Mouse (Mus musculus) myocyte (in vitro differentiated cells): ENCODE measurements around the gene Ulk4. TPM values are rescaled to one million over a fixed set of nuclear protein-coding genes. Genes with fewer than 3 reads are reported as not detected.
A peak's percentile ranks its signal among the peaks of the same experiment; 100 is the strongest.

Experiments
- H3K27me3 ChIP-seq: one replicate; pipeline ENCODE4 v1.6.1; 2011; ENCODE audit not compliant: control insufficient read depth, insufficient read depth, insufficient read length
- H3K36me3 ChIP-seq: one replicate; pipeline ENCODE4 v1.6.1; 2011; ENCODE audit not compliant: control insufficient read depth, insufficient read depth
- H3K4me2 ChIP-seq: one replicate; pipeline ENCODE4 v1.6.1; 2011; ENCODE audit warnings: low read depth, control low read depth
- H3K4me3 ChIP-seq: one replicate; pipeline ENCODE4 v1.5.1; 2011; ENCODE audit warnings: mild to moderate bottlenecking, control low read depth, moderate library complexity
- H3K79me2 ChIP-seq: one replicate; pipeline ENCODE4 v1.6.1; 2011; ENCODE audit not compliant: control insufficient read depth, insufficient read depth
- H3ac ChIP-seq: one replicate; pipeline ENCODE4 v1.6.1; 2011; ENCODE audit not compliant: control insufficient read depth, insufficient read length
- CEBPB ChIP-seq: IDR thresholded peaks from 2 replicates; pipeline ENCODE4 v1.6.1; 2011; ENCODE audit warnings: mild to moderate bottlenecking, moderate library complexity; ENCODE audit not compliant: poor library complexity, insufficient read depth, severe bottlenecking
- E2F4 ChIP-seq: IDR thresholded peaks from one replicate; pipeline ENCODE4 v1.6.1; 2011; ENCODE audit warnings: mild to moderate bottlenecking, control low read depth, moderate library complexity; ENCODE audit not compliant: insufficient read depth
- MAX ChIP-seq: IDR thresholded peaks from one replicate; pipeline ENCODE4 v1.6.1; 2011; ENCODE audit warnings: low read depth, mild to moderate bottlenecking, control low read depth
- MYOD1 ChIP-seq, 3 experiments: IDR thresholded peaks; one replicate each; pipeline ENCODE4 v1.6.1; 2011; ENCODE audit warnings: control low read depth in 2 of 3, low read depth in 2 of 3, mild to moderate bottlenecking in 2 of 3, moderate library complexity in 1 of 3; ENCODE audit not compliant: insufficient read length in 2 of 3, control insufficient read depth in 1 of 3
- MYOG ChIP-seq, 3 experiments: IDR thresholded peaks; one replicate each; pipeline ENCODE4 v1.6.1; 2011; ENCODE audit warnings: control low read depth in 2 of 3, low read depth in 2 of 3, mild to moderate bottlenecking in 2 of 3; ENCODE audit not compliant: insufficient read length in 2 of 3, control insufficient read depth in 1 of 3, insufficient read depth in 1 of 3
- POLR2A ChIP-seq: IDR thresholded peaks from one replicate; pipeline ENCODE4 v1.6.1; 2011; ENCODE audit warnings: low read depth, mild to moderate bottlenecking, control low read depth, moderate library complexity; ENCODE audit not compliant: insufficient read length
- POLR2AphosphoS2 ChIP-seq: IDR thresholded peaks from one replicate; pipeline ENCODE4 v1.6.1; 2011; ENCODE audit warnings: low read depth, control low read depth; ENCODE audit not compliant: insufficient read length
- REST ChIP-seq: IDR thresholded peaks from one replicate; pipeline ENCODE4 v1.6.1; 2011; ENCODE audit warnings: mild to moderate bottlenecking, control low read depth, moderate library complexity; ENCODE audit not compliant: insufficient read depth, insufficient read length
- SRF ChIP-seq: IDR thresholded peaks from one replicate; pipeline ENCODE4 v1.6.1; 2011; ENCODE audit warnings: low read depth; ENCODE audit not compliant: control insufficient read depth, insufficient read length
- TCF12 ChIP-seq: IDR thresholded peaks from one replicate; pipeline ENCODE4 v1.6.1; 2011; ENCODE audit warnings: mild to moderate bottlenecking, control low read depth; ENCODE audit not compliant: poor library complexity, insufficient read depth, severe bottlenecking
- TCF3 ChIP-seq: IDR thresholded peaks from one replicate; pipeline ENCODE4 v1.6.1; 2011; ENCODE audit warnings: low read depth, control low read depth; ENCODE audit not compliant: insufficient read length
- USF1 ChIP-seq: IDR thresholded peaks from one replicate; pipeline ENCODE4 v1.6.1; 2011; ENCODE audit warnings: low read depth, mild to moderate bottlenecking, control low read depth, moderate library complexity
- polyA plus RNA-seq: library from polyadenylated mRNA; unstranded; fragments of >200 nt; fragmentation: generic; extraction: Trizol; gene quantifications from one replicate; pipeline ENCODE4 v1.2.1, GENCODE M21; 2012; ENCODE audit warnings: missing spikeins

The Ulk4 gene
- polyA plus RNA-seq, 1 experiment = 0.85 TPM

DNA sequence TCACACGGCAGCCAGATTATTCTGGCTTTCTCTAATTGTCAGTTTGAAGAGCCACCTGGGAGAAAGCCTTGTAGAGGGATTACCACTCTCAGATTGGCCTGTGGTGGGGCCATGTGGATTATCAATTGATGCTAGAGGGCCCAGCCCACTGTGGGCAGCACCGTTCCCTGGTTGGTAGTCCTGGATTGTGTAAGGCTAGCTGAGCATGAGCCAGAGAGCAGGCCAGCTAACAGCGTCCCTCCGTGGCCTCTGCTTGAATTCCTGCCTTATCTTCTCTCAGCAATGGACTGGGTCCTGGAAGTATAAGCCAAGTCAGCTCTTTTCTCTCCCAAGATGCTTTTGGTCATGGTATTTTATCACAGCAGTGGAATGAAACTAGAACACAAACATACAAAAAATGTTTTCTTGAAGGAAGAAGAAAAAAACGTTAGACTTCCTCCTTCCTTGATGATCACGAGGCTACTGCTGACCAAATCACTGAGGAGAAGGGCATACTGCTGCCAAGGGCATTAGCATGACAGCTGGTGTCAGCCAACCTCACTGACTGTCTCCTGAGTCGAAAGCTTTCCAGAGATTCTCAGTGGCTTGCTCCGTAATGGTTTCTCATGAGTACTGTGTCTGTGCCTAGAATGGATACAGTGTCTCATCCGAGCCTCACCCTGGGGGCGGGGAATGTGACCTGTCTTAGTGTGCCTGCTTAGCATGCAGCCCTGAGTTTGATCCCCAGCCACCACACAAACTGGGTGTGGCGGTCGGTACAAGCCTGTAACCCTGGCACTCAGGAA lies 39.8 kb upstream of the Ulk4 start:
- Histone ChIP-seq H3K4me2 (peak overlapping the region; percentile 97), H3ac (no peak overlapping the region), H3K36me3 (peaks cover 7% of the 10 kb centered on the region), H3K4me3 (no peak overlapping the region), H3K27me3 (no peaks in the 10 kb centered on the region), H3K79me2 (peaks cover 63% of the 10 kb centered on the region)
- TF ChIP-seq POLR2A (peak; percentile 9), REST (no peak), MYOG (IDR thresholded peaks at IDR 0.05; ENCODE audit: control insufficient read depth in 1 of 3, insufficient read depth in 1 of 3, insufficient read length in 2 of 3, low read depth in 2 of 3) (peak; percentile 28 to 92 (median 83)), MAX (no peak), SRF (no peak), TCF12 (no peak), USF1 (peak; percentile 77), POLR2AphosphoS2 (no peak), CEBPB (no peak), MYOD1 (IDR thresholded peaks at IDR 0.05; ENCODE audit: control insufficient read depth in 1 of 3, insufficient read length in 2 of 3, low read depth in 2 of 3) (peak; percentile 15 to 87 (median 72)), E2F4 (no peak), TCF3 (no peak)

DNA sequence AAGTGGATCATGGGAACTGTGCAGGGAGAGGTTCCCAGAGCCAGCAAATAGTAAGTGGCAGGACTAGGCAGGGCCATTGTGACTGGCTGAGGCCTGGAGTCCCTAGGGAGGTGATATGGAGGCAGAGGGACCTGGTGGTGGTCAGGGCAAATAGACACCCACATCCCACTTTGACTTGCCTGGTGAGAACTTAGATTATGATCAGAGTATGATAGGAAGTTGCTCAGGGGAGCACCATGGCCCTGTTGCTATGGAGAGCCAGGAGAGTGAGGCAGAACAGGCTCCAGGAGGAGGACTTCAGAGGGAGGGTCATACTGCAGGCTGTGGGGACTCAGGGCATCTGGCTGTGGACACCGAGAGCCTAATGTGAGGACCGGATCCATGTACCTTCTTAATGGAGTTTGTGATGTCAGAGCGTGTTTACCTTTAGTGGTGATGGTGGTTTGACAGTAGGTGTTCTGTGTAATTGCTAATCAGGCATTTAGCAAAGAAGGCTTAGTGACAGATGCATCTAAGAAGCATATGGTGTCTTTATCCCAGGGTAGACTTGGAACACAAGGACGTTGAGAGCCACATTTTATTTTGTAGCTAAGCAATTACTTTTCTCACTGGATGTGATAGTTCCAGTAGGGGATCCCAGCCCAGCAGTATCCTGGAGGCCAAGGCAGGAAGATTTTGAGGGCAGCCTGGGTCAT lies 39.1 kb upstream of the Ulk4 start:
- no peak overlapping the region for H3ac ChIP-seq
- H3K79me2 ChIP-seq = peaks cover 65% of the 10 kb centered on the region

DNA sequence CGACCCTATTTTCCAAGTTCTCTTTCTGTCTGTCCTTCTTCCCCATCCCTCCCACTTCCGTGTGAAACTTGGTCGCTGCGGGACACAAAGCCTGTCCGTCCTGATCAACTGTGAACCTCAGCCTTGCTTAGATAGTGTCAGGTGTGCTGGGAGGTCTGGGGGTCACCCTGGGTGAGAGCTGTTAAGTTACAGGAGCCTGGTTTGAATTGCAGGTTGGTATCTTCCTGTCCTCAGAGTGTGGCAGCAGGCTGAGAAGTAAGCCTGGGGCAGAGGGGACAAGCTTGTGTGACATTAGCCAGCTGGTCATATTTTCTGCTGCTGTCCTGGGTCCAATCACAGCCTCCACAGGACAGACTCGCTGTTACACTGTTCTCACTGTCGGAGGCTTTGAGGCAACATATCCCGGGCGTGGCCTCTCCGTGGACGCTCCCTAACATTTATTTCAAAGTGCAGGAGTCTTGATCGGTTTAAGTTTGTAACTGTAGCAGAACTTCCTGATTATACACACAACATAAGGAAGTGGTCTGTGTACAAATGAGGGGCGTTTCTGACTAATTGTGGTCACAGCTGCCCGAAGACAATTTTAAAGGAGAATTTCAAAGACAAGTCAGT lies 37.6 kb upstream of the Ulk4 start:
- H3K79me2 ChIP-seq = peaks cover 71% of the 10 kb centered on the region
- peak overlapping the region; percentile 26 for H3K4me3 ChIP-seq
- peak; percentile 57 for TF ChIP-seq POLR2A
- no peak for TF ChIP-seq CEBPB
- peak; percentile 38 for TF ChIP-seq POLR2AphosphoS2
- TF ChIP-seq MYOG (IDR thresholded peaks at IDR 0.05; ENCODE audit: control insufficient read depth in 1 of 3, insufficient read depth in 1 of 3, insufficient read length in 2 of 3, low read depth in 2 of 3) = no peak
- no peak for TF ChIP-seq MAX
- no peaks in the 10 kb centered on the region for H3K27me3 ChIP-seq
- H3K4me2 ChIP-seq = peak overlapping the region; percentile 97
- peak overlapping the region; percentile 2 for H3ac ChIP-seq
- H3K36me3 ChIP-seq = peaks cover 7% of the 10 kb centered on the region

More for the DNA sequence above, 39.1 kb upstream of the Ulk4 start:
- Histone ChIP-seq H3K4me3 (no peak overlapping the region), H3K36me3 (peaks cover 7% of the 10 kb centered on the region), H3K27me3 (no peaks in the 10 kb centered on the region), H3K4me2 (peak overlapping the region; percentile 97)
- TF ChIP-seq POLR2A (no peak), USF1 (no peak), MAX (no peak), MYOG (IDR thresholded peaks at IDR 0.05; ENCODE audit: control insufficient read depth in 1 of 3, insufficient read depth in 1 of 3, insufficient read length in 2 of 3, low read depth in 2 of 3) (no peak), E2F4 (no peak), SRF (no peak), CEBPB (no peak), TCF3 (no peak), POLR2AphosphoS2 (no peak), MYOD1 (IDR thresholded peaks at IDR 0.05; ENCODE audit: control insufficient read depth in 1 of 3, insufficient read length in 2 of 3, low read depth in 2 of 3) (no peak), REST (no peak), TCF12 (no peak)

DNA sequence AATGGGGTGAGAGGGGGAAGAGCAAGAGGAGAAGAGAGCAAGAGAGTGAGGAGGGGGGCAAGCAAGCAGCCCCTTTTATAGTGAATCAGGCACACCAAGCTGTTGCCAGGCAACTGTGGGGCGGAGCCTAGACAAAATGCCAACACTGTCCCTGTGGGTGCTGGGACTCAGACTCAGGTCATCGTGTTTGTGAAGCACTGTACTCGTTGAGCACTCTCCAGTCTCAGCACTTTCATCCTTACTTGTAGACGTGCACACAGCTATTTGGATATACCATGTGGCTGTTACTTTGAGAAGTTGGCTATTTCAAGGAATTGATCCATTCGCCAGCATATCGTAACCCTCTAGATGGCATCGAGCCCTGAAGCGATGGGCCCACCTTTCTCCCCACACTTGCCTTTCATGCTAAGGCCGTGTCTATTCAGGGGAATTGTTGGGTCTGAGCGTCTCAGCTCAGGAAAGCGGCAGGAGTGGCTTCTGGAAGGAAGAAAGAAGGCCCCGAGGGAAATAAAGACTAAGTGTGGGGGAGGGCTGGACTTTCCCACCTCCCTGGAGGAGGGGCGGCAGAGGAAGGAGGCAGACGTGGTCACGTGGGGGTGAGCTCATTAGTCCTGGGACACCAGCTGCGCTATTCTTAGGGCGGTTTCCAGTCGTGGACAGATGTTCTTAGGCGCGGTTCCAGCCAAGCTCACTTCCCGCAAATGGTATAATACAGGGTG lies 36.8 kb upstream of the Ulk4 start:
- no peak for TF ChIP-seq E2F4
- peak; percentile 57 for TF ChIP-seq TCF12
- peak; percentile 45 for TF ChIP-seq POLR2A
- TF ChIP-seq MYOG (IDR thresholded peaks at IDR 0.05; ENCODE audit: control insufficient read depth in 1 of 3, insufficient read depth in 1 of 3, insufficient read length in 2 of 3, low read depth in 2 of 3) = peak in 2 of 3 experiments; percentile 23 to 73
- no peak for TF ChIP-seq TCF3
- TF ChIP-seq MYOD1 (IDR thresholded peaks at IDR 0.05; ENCODE audit: control insufficient read depth in 1 of 3, insufficient read length in 2 of 3, low read depth in 2 of 3) = peak in 2 of 3 experiments; percentile 88 to 91
- no peak for TF ChIP-seq CEBPB
- no peak for TF ChIP-seq REST
- peak; percentile 99 for TF ChIP-seq USF1
- no peak for TF ChIP-seq SRF
- TF ChIP-seq MAX = no peak
- TF ChIP-seq POLR2AphosphoS2 = peak; percentile 68
- Histone ChIP-seq H3ac (peak overlapping the region; percentile 2), H3K79me2 (peaks cover 72% of the 10 kb centered on the region), H3K27me3 (no peaks in the 10 kb centered on the region), H3K4me3 (peak overlapping the region; percentile 26), H3K36me3 (peaks cover 7% of the 10 kb centered on the region), H3K4me2 (peak overlapping the region; percentile 97)
